Mouse (Mus musculus): ENCODE data around the gene Gdpd5. TPM values are rescaled to one million over a fixed set of nuclear protein-coding genes. Genes with fewer than 3 reads are reported as not detected.

Gdpd5 gene
- polyA plus RNA-seq, 1 experiment from 2014 or later = 46.4 TPM

GRCm38 (mm10) chr7:99474836-99475561 lies 93.8 kb downstream of the Gdpd5 start:
- no peak overlapping the region for H3K4me3 ChIP-seq (replicated peaks)
- 35% methylated on average over 12 of the region's 12 CpGs for WGBS
- H3K4me2 ChIP-seq (replicated peaks) = no peak overlapping the region
- H3K27me3 ChIP-seq = 0 out of 2 replicates have a peak, but pooled peaks cover 2% of the 10 kb centered on the region
- peak; percentile 89 for ATAC-seq
- H3K36me3 ChIP-seq = peaks cover 65% of the 10 kb centered on the region
- peak overlapping the region; percentile 84 for H3K27ac ChIP-seq
- H3K9ac ChIP-seq (replicated peaks) = 0 out of 2 replicates have a peak overlapping the region, but pooled peaks have one; percentile 37
- peaks cover 33% of the 10 kb centered on the region for H3K4me1 ChIP-seq (replicated peaks)
- H3K9me3 ChIP-seq = no peaks in the 10 kb centered on the region

GRCm38 (mm10) chr7:99475562-99475911 lies 94.3 kb downstream of the Gdpd5 start:
- WGBS = 88% methylated on average over 2 of the region's 2 CpGs
- Histone ChIP-seq H3K9ac (replicated peaks) (no peak overlapping the region), H3K9me3 (no peaks in the 10 kb centered on the region), H3K4me1 (replicated peaks) (peaks cover 37% of the 10 kb centered on the region), H3K36me3 (peaks cover 71% of the 10 kb centered on the region), H3K27ac (peak overlapping the region; percentile 84), H3K4me3 (replicated peaks) (no peak overlapping the region), H3K27me3 (no peaks in the 10 kb centered on the region), H3K4me2 (replicated peaks) (no peak overlapping the region)
- ATAC-seq = no peak

- H3K4me2 ChIP-seq (replicated peaks) = no peak overlapping the region
Observed at GRCm38 (mm10) chr7:99476558-99477114, 95.4 kb downstream of the Gdpd5 start.

GRCm38 (mm10) chr7:99477235-99477634 lies 96.0 kb downstream of the Gdpd5 start:
- no peak for ATAC-seq
- Histone ChIP-seq H3K4me3 (replicated peaks) (no peak overlapping the region), H3K9me3 (no peaks in the 10 kb centered on the region), H3K27me3 (no peaks in the 10 kb centered on the region), H3K36me3 (peaks cover 78% of the 10 kb centered on the region), H3K4me1 (replicated peaks) (peaks cover 54% of the 10 kb centered on the region), H3K9ac (replicated peaks) (no peak overlapping the region), H3K27ac (no peak overlapping the region), H3K4me2 (replicated peaks) (no peak overlapping the region)
- 90% methylated on average over 5 of the region's 5 CpGs for WGBS

More at GRCm38 (mm10) chr7:99476558-99477114, 95.4 kb downstream of the Gdpd5 start:
- no peak overlapping the region for H3K4me3 ChIP-seq (replicated peaks)
- no peak overlapping the region for H3K9ac ChIP-seq (replicated peaks)
- H3K9me3 ChIP-seq = no peaks in the 10 kb centered on the region
- no peak for ATAC-seq
- 56% methylated on average over 3 of the region's 3 CpGs for WGBS
- peaks cover 48% of the 10 kb centered on the region for H3K4me1 ChIP-seq (replicated peaks)
- H3K36me3 ChIP-seq = peaks cover 78% of the 10 kb centered on the region
- no peaks in the 10 kb centered on the region for H3K27me3 ChIP-seq
- H3K27ac ChIP-seq = 0 out of 2 replicates have a peak overlapping the region, but pooled peaks have one; percentile 46

- peak; percentile 3; the same call in 1 of the 2 replicates for ATAC-seq
- 6% methylated on average over 6 of the region's 6 CpGs for WGBS
- peaks cover 47% of the 10 kb centered on the region for H3K36me3 ChIP-seq
- peak overlapping the region; percentile 68 for H3K4me3 ChIP-seq (replicated peaks)
- peaks cover 19% of the 10 kb centered on the region; the same call in 1 of the 2 replicates for H3K27me3 ChIP-seq
- peaks cover 40% of the 10 kb centered on the region for H3K4me1 ChIP-seq (replicated peaks)
- no peaks in the 10 kb centered on the region for H3K9me3 ChIP-seq
- peak overlapping the region; percentile 80; the same call in 1 of the 2 replicates for H3K27ac ChIP-seq
- peak overlapping the region; percentile 97 for H3K4me2 ChIP-seq (replicated peaks)
- H3K9ac ChIP-seq (replicated peaks) = peak overlapping the region; percentile 83
Observed at GRCm38 (mm10) chr7:99482637-99483036, 101.4 kb downstream of the Gdpd5 start.

- Histone ChIP-seq H3K4me1 (replicated peaks) (peaks cover 40% of the 10 kb centered on the region), H3K9me3 (no peaks in the 10 kb centered on the region), H3K4me3 (replicated peaks) (peak within 1 kb of the TSS; percentile 68), H3K4me2 (replicated peaks) (peak within 1 kb of the TSS; percentile 97), H3K9ac (replicated peaks) (peak within 1 kb of the TSS; percentile 83), H3K27me3 (peaks cover 19% of the 10 kb centered on the region; the same call in 1 of the 2 replicates), H3K27ac (peak within 1 kb of the TSS; percentile 80), H3K36me3 (peaks cover 40% of the 10 kb centered on the region)
- peak; percentile 96 for ATAC-seq
- under 1% methylated on average over 45 of the region's 45 CpGs for WGBS
Observed at GRCm38 (mm10) chr7:99483271-99483923, 102.2 kb downstream of the Gdpd5 start, which contains the start of gene Rps3. Rps3 (minus strand) TSS chr7:99483738.

GRCm38 (mm10) chr7:99483924-99484319 lies 102.7 kb downstream of the Gdpd5 start:
- Histone ChIP-seq H3K9ac (replicated peaks) (no peak overlapping the region; the same call in 1 of the 2 replicates), H3K9me3 (no peaks in the 10 kb centered on the region), H3K4me3 (replicated peaks) (peak overlapping the region; percentile 17), H3K27me3 (peaks cover 19% of the 10 kb centered on the region; the same call in 1 of the 2 replicates), H3K27ac (no peak overlapping the region), H3K36me3 (peaks cover 35% of the 10 kb centered on the region), H3K4me1 (replicated peaks) (peaks cover 40% of the 10 kb centered on the region), H3K4me2 (replicated peaks) (peak overlapping the region; percentile 51)
- ATAC-seq = peak; percentile 50
- 47% methylated on average over 8 of the region's 8 CpGs for WGBS

- WGBS = 91% methylated on average over 1 of the region's 1 CpGs
- H3K36me3 ChIP-seq = peaks cover 27% of the 10 kb centered on the region
- no peak for ATAC-seq
- H3K9me3 ChIP-seq = no peaks in the 10 kb centered on the region
- H3K27me3 ChIP-seq = peaks cover 19% of the 10 kb centered on the region; the same call in 1 of the 2 replicates
- no peak overlapping the region for H3K4me2 ChIP-seq (replicated peaks)
- no peak overlapping the region for H3K4me3 ChIP-seq (replicated peaks)
- peaks cover 35% of the 10 kb centered on the region for H3K4me1 ChIP-seq (replicated peaks)
- no peak overlapping the region for H3K27ac ChIP-seq
- no peak overlapping the region for H3K9ac ChIP-seq (replicated peaks)
Observed at GRCm38 (mm10) chr7:99484679-99485078, 103.5 kb downstream of the Gdpd5 start.

- Histone ChIP-seq H3K27me3 (peaks cover 19% of the 10 kb centered on the region; the same call in 1 of the 2 replicates), H3K4me1 (replicated peaks) (no peaks in the 10 kb centered on the region), H3K4me2 (replicated peaks) (no peak overlapping the region), H3K4me3 (replicated peaks) (no peak overlapping the region), H3K36me3 (no peaks in the 10 kb centered on the region), H3K9me3 (peaks cover 4% of the 10 kb centered on the region), H3K9ac (replicated peaks) (no peak overlapping the region), H3K27ac (no peak overlapping the region)
- 74% methylated on average over 5 of the region's 5 CpGs for WGBS
- ATAC-seq = no peak
Observed at GRCm38 (mm10) chr7:99489708-99490107, 108.5 kb downstream of the Gdpd5 start.

- Histone ChIP-seq H3K9ac (replicated peaks) (no peak overlapping the region), H3K27ac (no peak overlapping the region), H3K4me3 (replicated peaks) (no peak overlapping the region), H3K4me2 (replicated peaks) (no peak overlapping the region), H3K36me3 (no peaks in the 10 kb centered on the region), H3K9me3 (no peaks in the 10 kb centered on the region), H3K27me3 (no peaks in the 10 kb centered on the region), H3K4me1 (replicated peaks) (no peaks in the 10 kb centered on the region)
- ATAC-seq = no peak
- WGBS = 65% methylated on average over 1 of the region's 1 CpGs
Observed at GRCm38 (mm10) chr7:99499128-99499527, 117.9 kb downstream of the Gdpd5 start.

- no peaks in the 10 kb centered on the region for H3K27me3 ChIP-seq
- no peaks in the 10 kb centered on the region for H3K4me1 ChIP-seq (replicated peaks)
- no peak overlapping the region for H3K4me3 ChIP-seq (replicated peaks)
- ATAC-seq = peak; percentile 88
- no peaks in the 10 kb centered on the region for H3K36me3 ChIP-seq
- no peaks in the 10 kb centered on the region for H3K9me3 ChIP-seq
- H3K27ac ChIP-seq = no peak overlapping the region
- 4% methylated on average over 8 of the region's 8 CpGs for WGBS
- no peak overlapping the region for H3K9ac ChIP-seq (replicated peaks)
- no peak overlapping the region for H3K4me2 ChIP-seq (replicated peaks)
Observed at GRCm38 (mm10) chr7:99500201-99500600, 119.0 kb downstream of the Gdpd5 start.

- no peak overlapping the region for H3K27ac ChIP-seq
- ATAC-seq = no peak
- H3K4me1 ChIP-seq (replicated peaks) = no peaks in the 10 kb centered on the region
- H3K9ac ChIP-seq (replicated peaks) = no peak overlapping the region
- no peak overlapping the region for H3K4me3 ChIP-seq (replicated peaks)
- H3K36me3 ChIP-seq = no peaks in the 10 kb centered on the region
- H3K4me2 ChIP-seq (replicated peaks) = no peak overlapping the region
- 38% methylated on average over 5 of the region's 5 CpGs for WGBS
- no peaks in the 10 kb centered on the region for H3K9me3 ChIP-seq
- H3K27me3 ChIP-seq = no peaks in the 10 kb centered on the region
Observed at GRCm38 (mm10) chr7:99500655-99501054, 119.4 kb downstream of the Gdpd5 start.

Measured in midbrain, embryonic 13.5 days (tissue).